24 mouse cellular contexts compared by ENCODE assay signal in genomic region chr4:43418450-43418849, GRCm38 (mm10). TPM values are rescaled to one million over a fixed set of nuclear protein-coding genes. Genes with fewer than 3 reads are reported as not detected.
DNase-seq lines count a peak whose midpoint lies in the region; ATAC-seq and TF ChIP-seq lines count a peak whose summit lies in the region.
"Had no signal": no experiment of that assay in that cellular context is flagged by ENCODE, and none has a peak within 500 bp of the region (broad histone marks: within the 10 kb centered on the region; RNA-seq: fewer than 3 reads in every experiment).

No protein-coding gene starts in this region.

- H3K4me3 ChIP-seq in heart, adult 2 months = no peak overlapping the region
- H3K4me3 ChIP-seq in heart, embryonic 11.5 days (ENCODE audit: low read depth, low read length) = no peak overlapping the region
- H3K4me3 ChIP-seq in kidney, postnatal 0 days (replicated peaks; ENCODE audit: low read depth, low read length) = no peak overlapping the region
- no peak overlapping the region for H3K4me3 ChIP-seq in lung, embryonic 16.5 days (ENCODE audit: low read length)
- H3K4me3 ChIP-seq in neural tube, embryonic 15.5 days (replicated peaks) = no peak overlapping the region
- H3K4me3 ChIP-seq: heart, embryonic 15.5 days; hindbrain, embryonic 12.5 days; liver, embryonic 13.5 days; midbrain, embryonic 12.5 days had no signal

- peaks cover 10% of the 10 kb centered on the region for H3K36me3 ChIP-seq in heart, adult 2 months (ENCODE audit: control insufficient read depth, insufficient read depth, low read length)
- peaks cover 19% of the 10 kb centered on the region for H3K36me3 ChIP-seq in heart, embryonic 11.5 days (ENCODE audit: control insufficient read depth, insufficient read depth, low read length)
- H3K36me3 ChIP-seq in kidney, postnatal 0 days (ENCODE audit: insufficient read depth, low read length) = peaks cover 39% of the 10 kb centered on the region
- peaks cover 34% of the 10 kb centered on the region for H3K36me3 ChIP-seq in lung, embryonic 16.5 days (ENCODE audit: control insufficient read depth, insufficient read depth, low read length)
- peaks cover 75% of the 10 kb centered on the region for H3K36me3 ChIP-seq in neural tube, embryonic 15.5 days

- TF ChIP-seq POLR2A in heart, adult 2 months (IDR thresholded peaks at IDR 0.05; ENCODE audit: insufficient read depth, low read depth, low read length) = no peak

- no peaks in the 10 kb centered on the region for H3K9me3 ChIP-seq in heart, embryonic 11.5 days (replicated peaks; ENCODE audit: control insufficient read depth, low read length)
- no peaks in the 10 kb centered on the region for H3K9me3 ChIP-seq in kidney, postnatal 0 days (replicated peaks; ENCODE audit: low read length)
- no peaks in the 10 kb centered on the region for H3K9me3 ChIP-seq in lung, embryonic 16.5 days (ENCODE audit: control insufficient read depth, low read length)
- H3K9me3 ChIP-seq in neural tube, embryonic 15.5 days (replicated peaks) = no peaks in the 10 kb centered on the region
- H3K9me3 ChIP-seq: heart, embryonic 15.5 days; hindbrain, embryonic 12.5 days; liver, embryonic 13.5 days; midbrain, embryonic 12.5 days had no signal

- intact Hi-C loops in heart, adult 2 months (cut with DNase I) = no loop called here

- DNase-seq in heart, adult 2 months = peak in 1 of 2 experiments; percentile 17
- DNase-seq in kidney, postnatal 0 days (ENCODE audit: low spot score) = no peak
- no peak for DNase-seq in kidney, postnatal 4 days
- no peak for DNase-seq in lung, postnatal 36 days
- DNase-seq in cerebellum, adult 18-20 months = no peak
- DNase-seq: B cell, adult 2 months; cerebellum, adult 9-10 months; forebrain, postnatal 0 days; layer of hippocampus, adult 9-11 months; liver, embryonic 13.5 days; right cerebral cortex, postnatal 14 days; spleen, adult 18-20 months; thymus, adult 18-20 months; thymus, postnatal 4 days had no signal

- no peak for TF ChIP-seq EP300 in heart, adult 2 months (IDR thresholded peaks at IDR 0.05; ENCODE audit: insufficient read depth, low read depth, low read length)

- H3K27me3 ChIP-seq in heart, adult 2 months (ENCODE audit: control insufficient read depth, insufficient read depth, low read length) = no peaks in the 10 kb centered on the region
- H3K27me3 ChIP-seq in heart, embryonic 11.5 days (ENCODE audit: control insufficient read depth, insufficient read depth, low read length) = peaks cover 8% of the 10 kb centered on the region
- H3K27me3 ChIP-seq in kidney, postnatal 0 days (ENCODE audit: insufficient read depth, low read length) = no peaks in the 10 kb centered on the region
- no peaks in the 10 kb centered on the region for H3K27me3 ChIP-seq in lung, embryonic 16.5 days (ENCODE audit: control insufficient read depth, insufficient read depth, low read depth, low read length)
- peaks cover 16% of the 10 kb centered on the region for H3K27me3 ChIP-seq in neural tube, embryonic 15.5 days (replicated peaks)
- H3K27me3 ChIP-seq: heart, embryonic 15.5 days had no signal

- peaks cover 16% of the 10 kb centered on the region for H3K4me1 ChIP-seq in heart, adult 2 months (ENCODE audit: control insufficient read depth, insufficient read depth, low read length)
- H3K4me1 ChIP-seq in heart, embryonic 11.5 days (ENCODE audit: control insufficient read depth, insufficient read depth, low read length) = peaks cover 14% of the 10 kb centered on the region
- H3K4me1 ChIP-seq in kidney, postnatal 0 days (replicated peaks; ENCODE audit: insufficient read depth, low read length) = peaks cover 36% of the 10 kb centered on the region
- peaks cover 34% of the 10 kb centered on the region for H3K4me1 ChIP-seq in lung, embryonic 16.5 days (replicated peaks; ENCODE audit: control insufficient read depth, insufficient read depth, low read length)
- H3K4me1 ChIP-seq in neural tube, embryonic 15.5 days = peaks cover 30% of the 10 kb centered on the region

- ATAC-seq in heart, embryonic 11.5 days (replicated peaks; ENCODE audit: insufficient number of reproducible peaks, low FRiP score, low TSS enrichment) = no peak
- no peak for ATAC-seq in kidney, postnatal 0 days (replicated peaks; ENCODE audit: low FRiP score, low read depth)
- ATAC-seq in lung, embryonic 16.5 days (ENCODE audit: low read depth) = no peak
- ATAC-seq in neural tube, embryonic 15.5 days (ENCODE audit: low FRiP score) = no peak
- ATAC-seq: forebrain, postnatal 0 days had no signal

- WGBS in heart, adult 2 months = 30% methylated on average over 4 of the region's 4 CpGs
- WGBS in heart, embryonic 11.5 days (ENCODE audit: insufficient replicate concordance) = 68% methylated on average over 4 of the region's 4 CpGs
- WGBS in kidney, postnatal 0 days = 65% methylated on average over 4 of the region's 4 CpGs
- WGBS in lung, embryonic 16.5 days = 45% methylated on average over 4 of the region's 4 CpGs
- 79% methylated on average over 4 of the region's 4 CpGs for WGBS in neural tube, embryonic 15.5 days

- H3K4me2 ChIP-seq in heart, embryonic 11.5 days = no peak overlapping the region
- H3K4me2 ChIP-seq in kidney, postnatal 0 days (ENCODE audit: low read length) = peak overlapping the region; percentile 10; the same call in 1 of the 2 replicates
- no peak overlapping the region for H3K4me2 ChIP-seq in lung, embryonic 16.5 days (ENCODE audit: low read depth, low read length)
- no peak overlapping the region for H3K4me2 ChIP-seq in neural tube, embryonic 15.5 days
- H3K4me2 ChIP-seq: heart, embryonic 15.5 days; hindbrain, embryonic 12.5 days; liver, embryonic 13.5 days; midbrain, embryonic 12.5 days had no signal

- H3K27ac ChIP-seq in heart, adult 2 months = peak overlapping the region; percentile 84
- H3K27ac ChIP-seq in heart, embryonic 11.5 days (ENCODE audit: low read depth, low read length) = no peak overlapping the region
- H3K27ac ChIP-seq in kidney, postnatal 0 days = peak overlapping the region; percentile 79
- peak overlapping the region; percentile 73 for H3K27ac ChIP-seq in lung, embryonic 16.5 days (ENCODE audit: low read length)
- H3K27ac ChIP-seq in neural tube, embryonic 15.5 days (replicated peaks) = peak overlapping the region; percentile 13; the same call in 1 of the 2 replicates
- H3K27ac ChIP-seq: hindbrain, embryonic 12.5 days; liver, embryonic 13.5 days; midbrain, embryonic 12.5 days had no signal

- no peak for TF ChIP-seq CTCF in heart, adult 2 months (IDR thresholded peaks at IDR 0.05)
- no peak for TF ChIP-seq CTCF in kidney, postnatal 0 days (IDR thresholded peaks at IDR 0.05; ENCODE audit: low read depth)

- H3K79me2 ChIP-seq in heart, adult 2 months (replicated peaks; ENCODE audit: control insufficient read depth, insufficient read depth, low read length) = peaks cover 10% of the 10 kb centered on the region

- H3K9ac ChIP-seq in heart, adult 2 months (ENCODE audit: low read depth, low read length) = no peak overlapping the region
- no peak overlapping the region for H3K9ac ChIP-seq in heart, embryonic 11.5 days (ENCODE audit: low read depth, low read length)
- no peak overlapping the region for H3K9ac ChIP-seq in kidney, postnatal 0 days (ENCODE audit: low read depth, low read length)
- no peak overlapping the region for H3K9ac ChIP-seq in lung, embryonic 16.5 days (ENCODE audit: low read length)
- no peak overlapping the region for H3K9ac ChIP-seq in neural tube, embryonic 15.5 days (replicated peaks)
- H3K9ac ChIP-seq: forebrain, postnatal 0 days; heart, embryonic 15.5 days; hindbrain, embryonic 12.5 days; liver, embryonic 13.5 days; midbrain, embryonic 12.5 days had no signal

RNA-seq across cellular contexts. Expression of gene Fam166b, which starts 10.5 kb away (rescaled TPM):
- total RNA-seq in heart, adult 2 months (2021) = not detected
- 1.4 TPM in 1 of 2 replicates, not detected in the other for polyA plus RNA-seq in heart, adult 2 months (2012; rRNA removed)
- polyA plus RNA-seq in heart, embryonic 11.5 days (2014; fragmentation: Nextera tagmentation; extraction: Ambion mirVana) = 0.23 TPM in 1 of 2 replicates, not detected in the other
- 0.33 and 0.59 TPM in 2 replicates for polyA plus RNA-seq in kidney, postnatal 0 days (2015; fragmentation: Nextera tagmentation; extraction: Ambion mirVana)
- polyA plus RNA-seq in lung, embryonic 16.5 days (2015; fragmentation: Nextera tagmentation; extraction: Ambion mirVana) = 0.87 and 1.4 TPM in 2 replicates
- polyA plus RNA-seq in neural tube, embryonic 15.5 days (2015; fragmentation: Nextera tagmentation; extraction: Ambion mirVana) = 1.7 and 2.6 TPM in 2 replicates
- total RNA-seq: adrenal gland, adult 2 months; common myeloid progenitor, adult 5-6 weeks had no signal
- polyA plus RNA-seq: embryonic facial prominence, embryonic 11.5 days; limb, embryonic 11.5 days; liver, embryonic 13.5 days had no signal

RNA-seq across cellular contexts. Expression of gene Tesk1, which starts 23.3 kb away (rescaled TPM):
- 10 to 100 TPM; 36.6 to 37.5 TPM for total RNA-seq in heart, adult 2 months (2021)
- polyA plus RNA-seq in heart, adult 2 months (2012; rRNA removed) = 51.5 and 52.6 TPM in 2 replicates
- polyA plus RNA-seq in heart, embryonic 11.5 days (2014; fragmentation: Nextera tagmentation; extraction: Ambion mirVana) = 5.0 and 6.1 TPM in 2 replicates
- polyA plus RNA-seq in kidney, postnatal 0 days (2015; fragmentation: Nextera tagmentation; extraction: Ambion mirVana) = 7.8 and 9.1 TPM in 2 replicates
- 2.2 and 3.4 TPM in 2 replicates for polyA plus RNA-seq in lung, embryonic 16.5 days (2015; fragmentation: Nextera tagmentation; extraction: Ambion mirVana)
- polyA plus RNA-seq in neural tube, embryonic 15.5 days (2015; fragmentation: Nextera tagmentation; extraction: Ambion mirVana) = 9.7 and 14.1 TPM in 2 replicates

RNA-seq across cellular contexts. Expression of gene Cd72, which starts 36.0 kb away (rescaled TPM):
- 1 to 10 TPM in 1 of 2 experiments, under 1 TPM in 1; 0.97 to 1.0 TPM for total RNA-seq in heart, adult 2 months (2021)
- polyA plus RNA-seq in heart, adult 2 months (2012; rRNA removed) = 1.8 and 4.8 TPM in 2 replicates
- 1.8 and 3.3 TPM in 2 replicates for polyA plus RNA-seq in heart, embryonic 11.5 days (2014; fragmentation: Nextera tagmentation; extraction: Ambion mirVana)
- 2.9 and 5.0 TPM in 2 replicates for polyA plus RNA-seq in kidney, postnatal 0 days (2015; fragmentation: Nextera tagmentation; extraction: Ambion mirVana)
- polyA plus RNA-seq in lung, embryonic 16.5 days (2015; fragmentation: Nextera tagmentation; extraction: Ambion mirVana) = 2.0 and 3.0 TPM in 2 replicates
- polyA plus RNA-seq in neural tube, embryonic 15.5 days (2015; fragmentation: Nextera tagmentation; extraction: Ambion mirVana) = 4.3 and 6.7 TPM in 2 replicates

RNA-seq across cellular contexts. Expression of gene Rusc2, which starts 36.7 kb away (rescaled TPM):
- 10 to 100 TPM; 43.5 to 45.3 TPM for total RNA-seq in heart, adult 2 months (2021)
- 27.2 and 27.5 TPM in 2 replicates for polyA plus RNA-seq in heart, adult 2 months (2012; rRNA removed)
- 6.3 and 7.8 TPM in 2 replicates for polyA plus RNA-seq in heart, embryonic 11.5 days (2014; fragmentation: Nextera tagmentation; extraction: Ambion mirVana)
- polyA plus RNA-seq in kidney, postnatal 0 days (2015; fragmentation: Nextera tagmentation; extraction: Ambion mirVana) = 9.6 and 9.7 TPM in 2 replicates
- 12.9 and 15.1 TPM in 2 replicates for polyA plus RNA-seq in lung, embryonic 16.5 days (2015; fragmentation: Nextera tagmentation; extraction: Ambion mirVana)
- polyA plus RNA-seq in neural tube, embryonic 15.5 days (2015; fragmentation: Nextera tagmentation; extraction: Ambion mirVana) = 69.2 and 82.7 TPM in 2 replicates
